Mouse (Mus musculus) forebrain, embryonic 15.5 days (tissue): ENCODE data around the gene Pcp4l1. TPM values are rescaled to one million over a fixed set of nuclear protein-coding genes. Genes with fewer than 3 reads are reported as not detected.

Experiments used
- ATAC-seq: fragments of 200-750 bp; cut with Nextera tagmentation; replicated peaks from 2 replicates; pipeline ENCODE4 v1.8.0; 2017; ENCODE audit warnings: mild to moderate bottlenecking, moderate TSS enrichment, moderate library complexity
- H3K27ac ChIP-seq: fragments of 300-500 bp; sonication (generic); replicated peaks from 2 replicates; pipeline ENCODE4 v1.5.1; 2015; ENCODE audit warnings: mild to moderate bottlenecking, inconsistent platforms
- H3K27me3 ChIP-seq: fragments of 300-500 bp; sonication (generic); 2 replicates; pipeline ENCODE4 v1.6.1; 2015; ENCODE audit warnings: inconsistent platforms
- H3K36me3 ChIP-seq: fragments of 300-500 bp; sonication (generic); 2 replicates; pipeline ENCODE4 v1.6.1; 2015; ENCODE audit warnings: mild to moderate bottlenecking, inconsistent platforms
- H3K4me1 ChIP-seq: fragments of 300-500 bp; sonication (generic); 2 replicates; pipeline ENCODE4 v1.6.1; 2015; ENCODE audit warnings: inconsistent platforms
- H3K4me2 ChIP-seq: fragments of 300-500 bp; sonication (generic); replicated peaks from 2 replicates; pipeline ENCODE4 v1.6.1; 2015; ENCODE audit warnings: mild to moderate bottlenecking, inconsistent platforms
- H3K4me3 ChIP-seq: fragments of 300-500 bp; sonication (generic); 2 replicates; pipeline ENCODE4 v1.5.1; 2015; ENCODE audit warnings: mild to moderate bottlenecking, inconsistent platforms
- H3K9ac ChIP-seq: fragments of 300-500 bp; sonication (generic); replicated peaks from 2 replicates; pipeline ENCODE4 v1.6.1; 2015; ENCODE audit warnings: mild to moderate bottlenecking, inconsistent platforms
- H3K9me3 ChIP-seq: fragments of 300-500 bp; sonication (generic); 2 replicates; pipeline ENCODE4 v1.6.1; 2016; ENCODE audit warnings: inconsistent platforms
- WGBS: fragments of 180-500 bp; shearing (Covaris S2); methylation state at CpG from one replicate; pipeline ENCODE4 v1.1.7; 2015; ENCODE audit warnings: mixed read lengths; 5-methylcytosine and 5-hydroxymethylcytosine counted together
- polyA plus RNA-seq: library from polyadenylated mRNA; unstranded; fragments of >200 nt; fragmentation: Nextera tagmentation; extraction: Ambion mirVana; gene quantifications from 2 replicates; pipeline ENCODE4 v1.2.1, GENCODE M21; 2015

Gene Pcp4l1
- polyA plus RNA-seq, 1 experiment from 2014 or later, result 9.8 TPM

GRCm38 (mm10) chr1:171179487-171180171 is 16.4 kb downstream of the Pcp4l1 start:
- ATAC-seq, result no peak
- H3K36me3 ChIP-seq, result no peaks in the 10 kb centered on the region
- WGBS, result 77% methylated on average over 5 of the region's 5 CpGs
- H3K9ac ChIP-seq, result no peak overlapping the region
- no peaks in the 10 kb centered on the region for H3K9me3 ChIP-seq
- no peak overlapping the region for H3K4me3 ChIP-seq
- H3K27ac ChIP-seq, result no peak overlapping the region
- H3K4me1 ChIP-seq, result no peaks in the 10 kb centered on the region
- no peaks in the 10 kb centered on the region for H3K27me3 ChIP-seq
- H3K4me2 ChIP-seq, result no peak overlapping the region

DNA sequence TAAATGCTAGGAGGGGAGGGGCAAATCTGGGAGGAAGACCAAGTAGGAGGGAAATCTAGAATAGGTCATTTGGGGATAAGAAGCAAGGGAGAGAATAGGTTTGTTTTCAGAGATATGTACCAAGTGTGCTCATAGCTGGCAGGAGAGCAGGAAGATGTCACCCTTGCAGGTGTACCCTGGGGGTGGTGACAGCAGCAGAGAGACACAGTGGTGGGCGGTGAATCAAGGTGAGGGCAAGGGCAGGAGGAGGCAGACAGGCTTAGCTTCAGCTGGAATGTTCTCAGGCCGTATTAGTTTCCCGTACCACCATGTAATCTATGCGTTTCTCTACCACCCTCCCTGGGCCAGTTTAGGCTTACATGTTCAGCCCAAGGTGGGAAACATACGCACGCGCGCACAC is 23.3 kb downstream of the Pcp4l1 start:
- WGBS, result 98% methylated on average over 8 of the region's 8 CpGs
- Histone ChIP-seq H3K27me3 (no peaks in the 10 kb centered on the region), H3K36me3 (no peaks in the 10 kb centered on the region), H3K4me3 (no peak overlapping the region), H3K9ac (no peak overlapping the region), H3K9me3 (no peaks in the 10 kb centered on the region), H3K4me1 (no peaks in the 10 kb centered on the region), H3K27ac (no peak overlapping the region), H3K4me2 (no peak overlapping the region)
- ATAC-seq, result no peak

GRCm38 (mm10) chr1:171171138-171171537 is 24.9 kb downstream of the Pcp4l1 start:
- Histone ChIP-seq H3K27ac (no peak overlapping the region), H3K27me3 (no peaks in the 10 kb centered on the region), H3K9ac (no peak overlapping the region), H3K4me3 (no peak overlapping the region), H3K4me1 (no peaks in the 10 kb centered on the region), H3K4me2 (no peak overlapping the region), H3K9me3 (no peaks in the 10 kb centered on the region), H3K36me3 (no peaks in the 10 kb centered on the region)
- ATAC-seq, result no peak
- 72% methylated on average over 3 of the region's 3 CpGs for WGBS

DNA sequence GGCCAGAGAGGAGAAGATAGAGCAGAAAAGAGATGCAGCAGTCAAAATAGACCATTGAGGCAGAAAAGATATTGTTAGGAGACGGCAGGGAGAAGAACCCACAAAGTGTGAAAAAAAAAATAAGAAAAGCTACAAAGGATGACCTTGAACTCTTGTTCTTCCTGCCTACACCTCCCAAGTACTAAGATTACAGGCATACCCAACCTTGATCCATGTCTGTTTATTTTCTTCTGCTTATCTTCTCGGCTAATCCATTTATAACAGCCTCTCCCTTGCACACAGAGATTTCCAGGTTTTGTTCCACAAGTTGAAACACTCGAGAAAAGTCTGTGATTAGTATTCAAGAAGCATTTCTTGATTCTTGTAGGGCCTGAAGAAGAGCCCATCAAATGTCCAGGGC is 26.2 kb downstream of the Pcp4l1 start:
- Histone ChIP-seq H3K27ac (no peak overlapping the region), H3K9me3 (no peaks in the 10 kb centered on the region), H3K27me3 (no peaks in the 10 kb centered on the region), H3K36me3 (no peaks in the 10 kb centered on the region), H3K4me3 (no peak overlapping the region), H3K4me1 (no peaks in the 10 kb centered on the region), H3K9ac (no peak overlapping the region), H3K4me2 (no peak overlapping the region)
- WGBS, result 66% methylated on average over 3 of the region's 3 CpGs
- ATAC-seq, result no peak

- no peaks in the 10 kb centered on the region for H3K36me3 ChIP-seq
- H3K27me3 ChIP-seq, result no peaks in the 10 kb centered on the region
- H3K9ac ChIP-seq, result no peak overlapping the region
- no peaks in the 10 kb centered on the region for H3K4me1 ChIP-seq
- 91% methylated on average over 12 of the region's 12 CpGs for WGBS
- no peak overlapping the region for H3K27ac ChIP-seq
- H3K4me2 ChIP-seq, result no peak overlapping the region
- no peak overlapping the region for H3K4me3 ChIP-seq
- no peak for ATAC-seq
- H3K9me3 ChIP-seq, result no peaks in the 10 kb centered on the region
Observed at GRCm38 (mm10) chr1:171168906-171169305, 27.2 kb downstream of the Pcp4l1 start.

DNA sequence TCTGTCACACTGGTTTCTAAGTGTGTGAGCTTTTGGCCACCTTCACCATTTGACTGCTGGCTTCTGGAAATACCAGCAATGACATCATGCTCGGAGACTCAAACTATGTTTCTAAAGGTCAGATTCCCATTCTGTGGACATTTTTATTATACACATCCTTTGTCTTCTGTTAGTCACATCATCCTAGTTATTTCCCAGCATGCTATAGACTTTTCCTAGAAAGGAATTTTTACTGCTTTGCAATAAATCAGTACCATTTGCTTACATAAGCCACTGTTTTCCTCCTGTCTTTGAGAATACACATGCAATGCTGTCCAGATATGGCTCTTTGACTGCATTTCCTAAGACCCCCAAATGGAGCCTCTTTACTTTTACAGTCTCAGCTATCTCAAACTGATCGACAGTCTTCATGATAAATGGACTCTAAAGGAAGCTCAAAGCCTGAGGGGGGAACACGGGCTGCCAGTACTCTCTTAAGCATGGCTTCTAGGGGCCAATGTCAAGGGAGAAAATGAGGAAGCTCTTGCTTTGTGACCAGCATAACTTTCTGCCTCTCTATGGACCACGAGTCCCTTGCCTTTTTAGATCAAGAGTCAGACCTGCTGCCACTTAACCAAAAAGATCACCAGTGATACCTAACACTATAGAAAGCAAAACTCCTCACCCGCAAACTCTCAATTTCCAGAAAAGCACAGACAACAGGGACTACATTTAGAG is 30.3 kb downstream of the Pcp4l1 start:
- H3K9me3 ChIP-seq, result no peaks in the 10 kb centered on the region
- H3K27ac ChIP-seq, result no peak overlapping the region
- H3K4me2 ChIP-seq, result no peak overlapping the region
- no peaks in the 10 kb centered on the region for H3K4me1 ChIP-seq
- ATAC-seq, result no peak
- H3K4me3 ChIP-seq, result no peak overlapping the region
- WGBS, result 86% methylated on average over 5 of the region's 5 CpGs
- H3K27me3 ChIP-seq, result no peaks in the 10 kb centered on the region
- no peak overlapping the region for H3K9ac ChIP-seq
- no peaks in the 10 kb centered on the region for H3K36me3 ChIP-seq

- Histone ChIP-seq H3K4me3 (no peak overlapping the region), H3K27ac (no peak overlapping the region), H3K9ac (no peak overlapping the region), H3K9me3 (no peaks in the 10 kb centered on the region), H3K4me2 (no peak overlapping the region), H3K36me3 (no peaks in the 10 kb centered on the region), H3K4me1 (no peaks in the 10 kb centered on the region), H3K27me3 (peaks cover 11% of the 10 kb centered on the region)
- 39% methylated on average over 3 of the region's 3 CpGs for WGBS
- ATAC-seq, result no peak
Observed at GRCm38 (mm10) chr1:171164258-171164657, 31.8 kb downstream of the Pcp4l1 start.

GRCm38 (mm10) chr1:171162526-171162925 is 33.5 kb downstream of the Pcp4l1 start:
- 79% methylated on average over 3 of the region's 3 CpGs for WGBS
- Histone ChIP-seq H3K4me2 (no peak overlapping the region), H3K27me3 (peaks cover 22% of the 10 kb centered on the region), H3K9ac (no peak overlapping the region), H3K4me3 (no peak overlapping the region), H3K4me1 (no peaks in the 10 kb centered on the region), H3K36me3 (no peaks in the 10 kb centered on the region), H3K27ac (no peak overlapping the region), H3K9me3 (no peaks in the 10 kb centered on the region)
- no peak for ATAC-seq

GRCm38 (mm10) chr1:171159485-171159975 is 36.5 kb downstream of the Pcp4l1 start:
- Histone ChIP-seq H3K36me3 (no peaks in the 10 kb centered on the region), H3K4me2 (peak overlapping the region; percentile 23), H3K27ac (no peak overlapping the region), H3K9me3 (no peaks in the 10 kb centered on the region), H3K4me1 (no peaks in the 10 kb centered on the region), H3K4me3 (no peak overlapping the region; the same call in 1 of the 2 replicates), H3K9ac (no peak overlapping the region), H3K27me3 (peaks cover 25% of the 10 kb centered on the region)
- WGBS, result 2% methylated on average over 15 of the region's 15 CpGs
- no peak for ATAC-seq

DNA sequence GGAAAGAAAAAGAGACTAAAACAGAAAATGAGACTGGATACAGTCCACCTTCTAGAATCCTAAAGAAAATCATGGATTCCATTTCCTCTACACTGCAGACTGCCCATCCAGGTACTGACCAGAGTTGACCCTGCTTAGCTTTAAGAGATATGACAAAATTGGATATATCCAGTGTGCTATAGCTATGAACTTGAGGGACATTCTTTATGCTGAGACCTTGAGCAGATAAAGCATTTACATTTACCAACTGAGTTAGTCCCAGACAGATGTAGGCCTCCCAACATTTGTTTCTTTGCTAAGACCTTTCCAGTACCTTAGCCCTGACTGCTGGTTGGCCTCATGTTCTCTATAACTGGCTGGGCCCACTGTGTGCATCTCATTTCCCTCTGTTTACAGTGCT is 38.1 kb downstream of the Pcp4l1 start:
- Histone ChIP-seq H3K4me1 (no peaks in the 10 kb centered on the region), H3K4me3 (no peak overlapping the region), H3K9me3 (no peaks in the 10 kb centered on the region), H3K36me3 (no peaks in the 10 kb centered on the region), H3K27me3 (peaks cover 25% of the 10 kb centered on the region), H3K9ac (no peak overlapping the region), H3K27ac (no peak overlapping the region), H3K4me2 (no peak overlapping the region)
- no peak for ATAC-seq

DNA sequence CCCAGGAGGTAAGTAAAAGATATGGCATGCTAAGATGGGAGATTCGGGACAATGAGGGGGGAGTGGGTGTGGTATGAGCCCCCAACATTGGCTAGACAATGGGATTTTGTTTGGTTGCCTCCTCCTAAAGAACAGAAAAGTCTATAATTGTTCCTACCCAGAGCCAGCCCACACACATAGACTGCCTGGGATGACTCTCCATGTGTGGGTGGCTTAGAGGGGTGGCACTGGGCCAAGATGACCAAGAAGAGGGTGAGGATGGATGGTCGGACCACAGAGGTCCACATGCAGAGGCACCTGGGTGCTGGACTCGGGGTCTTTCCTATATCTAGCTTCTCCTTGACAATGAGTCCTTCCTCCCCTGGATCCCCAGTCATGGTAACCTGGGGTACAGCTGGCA is 39.4 kb downstream of the Pcp4l1 start:
- Histone ChIP-seq H3K27ac (no peak overlapping the region), H3K4me1 (no peaks in the 10 kb centered on the region), H3K36me3 (no peaks in the 10 kb centered on the region), H3K27me3 (peaks cover 25% of the 10 kb centered on the region), H3K9ac (no peak overlapping the region), H3K4me3 (no peak overlapping the region), H3K4me2 (no peak overlapping the region), H3K9me3 (no peaks in the 10 kb centered on the region)
- WGBS, result 71% methylated on average over 3 of the region's 3 CpGs
- ATAC-seq, result no peak

- Histone ChIP-seq H3K9ac (no peak overlapping the region), H3K27ac (no peak overlapping the region), H3K36me3 (no peaks in the 10 kb centered on the region), H3K27me3 (peaks cover 3% of the 10 kb centered on the region; the same call in 1 of the 2 replicates), H3K4me3 (no peak overlapping the region), H3K4me1 (peaks cover 18% of the 10 kb centered on the region), H3K9me3 (no peaks in the 10 kb centered on the region), H3K4me2 (no peak overlapping the region)
- ATAC-seq, result no peak
- WGBS, result 82% methylated on average over 4 of the region's 4 CpGs
Observed at GRCm38 (mm10) chr1:171151966-171152365, 44.1 kb downstream of the Pcp4l1 start.
